Mouse (Mus musculus) B cell, adult 62 days (primary cell): Measurements from ENCODE around the gene Rasl11a. TPM values are rescaled to one million over a fixed set of nuclear protein-coding genes. Genes with fewer than 3 reads are reported as not detected.

ENCODE experiments used
- total RNA-seq: library from RNA; stranded (reverse); gene quantifications from 4 replicates; pipeline ENCODE4 v1.2.4, GENCODE M21; 2023

Gene Rasl11a
- 1.3 to 1.5 TPM in 2 of 4 replicates, not detected in the others for total RNA-seq

GRCm38 (mm10) chr5:146844945-146845365 is at the start of gene Rasl11a:
Gene Rasl11a (plus strand): TSS chr5:146845071.

GRCm38 (mm10) chr5:146832769-146833448 is 12.0 kb upstream of the Rasl11a start, which contains the start of gene Rpl21:
Gene Rpl21 (plus strand): TSS chr5:146832890.

Other genes with a start within 250 kb of the Rasl11a start
- 41.2 to 45.8 TPM (median 43.9 TPM) in 4 replicates for gene Usp12, start 50.1 kb upstream of the Rasl11a start, total RNA-seq
- gene Rpl21, start 12.2 kb upstream of the Rasl11a start, total RNA-seq, result 646 to 698 TPM (median 671 TPM) in 4 replicates
- gene Gtf3a, start 103.6 kb downstream of the Rasl11a start, total RNA-seq, result 24.4 to 29.8 TPM (median 27.4 TPM) in 4 replicates
- 11.2 to 13.6 TPM (median 12.0 TPM) in 4 replicates for gene Mtif3, start 118.7 kb downstream of the Rasl11a start, total RNA-seq
- gene Lnx2, start 231.5 kb downstream of the Rasl11a start, total RNA-seq, result 25.2 to 27.5 TPM (median 27.4 TPM) in 4 replicates
- 94.4 to 96.4 TPM (median 95.9 TPM) in 4 replicates for gene Polr1d, start 232.0 kb downstream of the Rasl11a start, total RNA-seq